Mouse (Mus musculus): ENCODE measurements around the gene Myh1. TPM values are rescaled to one million over a fixed set of nuclear protein-coding genes. Genes with fewer than 3 reads are reported as not detected.

The Myh1 gene
- polyA plus RNA-seq, 1 experiment from 2014 or later, result 0.75 TPM

- Histone ChIP-seq H3K4me2 (replicated peaks) (no peak overlapping the region), H3K27me3 (no peaks in the 10 kb centered on the region), H3K27ac (replicated peaks) (no peak overlapping the region), H3K36me3 (no peaks in the 10 kb centered on the region), H3K4me3 (replicated peaks) (no peak overlapping the region), H3K9ac (no peak overlapping the region), H3K4me1 (no peaks in the 10 kb centered on the region), H3K9me3 (replicated peaks) (no peaks in the 10 kb centered on the region)
- 67% methylated on average over 5 of the region's 5 CpGs for WGBS
- ATAC-seq (ENCODE audit: insufficient number of reproducible peaks, low FRiP score, low TSS enrichment, low read depth), result no peak
These were observed 35.9 kb downstream of the Myh1 start for GRCm38 (mm10) chr11:67235639-67236358.

GRCm38 (mm10) chr11:67236799-67237198, 36.9 kb downstream of the Myh1 start:
- Histone ChIP-seq H3K9me3 (replicated peaks) (no peaks in the 10 kb centered on the region), H3K9ac (no peak overlapping the region), H3K27ac (replicated peaks) (no peak overlapping the region), H3K4me2 (replicated peaks) (no peak overlapping the region), H3K4me3 (replicated peaks) (no peak overlapping the region), H3K36me3 (no peaks in the 10 kb centered on the region), H3K4me1 (no peaks in the 10 kb centered on the region), H3K27me3 (no peaks in the 10 kb centered on the region)
- WGBS, result 74% methylated on average over 9 of the region's 9 CpGs
- no peak for ATAC-seq (ENCODE audit: insufficient number of reproducible peaks, low FRiP score, low TSS enrichment, low read depth)

- no peak within 1 kb of the TSS for H3K4me3 ChIP-seq (replicated peaks)
- H3K27me3 ChIP-seq, result no peaks in the 10 kb centered on the region
- no peak for ATAC-seq (ENCODE audit: insufficient number of reproducible peaks, low FRiP score, low TSS enrichment, low read depth)
- no peaks in the 10 kb centered on the region for H3K36me3 ChIP-seq
- H3K4me2 ChIP-seq (replicated peaks), result no peak within 1 kb of the TSS
- H3K4me1 ChIP-seq, result no peaks in the 10 kb centered on the region
- H3K9ac ChIP-seq, result no peak within 1 kb of the TSS
- 81% methylated on average over 5 of the region's 5 CpGs for WGBS
- no peak within 1 kb of the TSS for H3K27ac ChIP-seq (replicated peaks)
- no peaks in the 10 kb centered on the region for H3K9me3 ChIP-seq (replicated peaks)
These were observed 37.7 kb downstream of the Myh1 start, which contains the start of gene Myh4 for GRCm38 (mm10) chr11:67237481-67238079. Gene Myh4 (plus strand): TSS chr11:67238029.

- Histone ChIP-seq H3K27me3 (no peaks in the 10 kb centered on the region), H3K36me3 (no peaks in the 10 kb centered on the region), H3K9ac (no peak overlapping the region), H3K4me3 (replicated peaks) (no peak overlapping the region), H3K4me2 (replicated peaks) (no peak overlapping the region), H3K27ac (replicated peaks) (no peak overlapping the region), H3K9me3 (replicated peaks) (no peaks in the 10 kb centered on the region), H3K4me1 (no peaks in the 10 kb centered on the region)
- 92% methylated on average over 6 of the region's 6 CpGs for WGBS
- no peak for ATAC-seq (ENCODE audit: insufficient number of reproducible peaks, low FRiP score, low TSS enrichment, low read depth)
These were observed 41.2 kb downstream of the Myh1 start for GRCm38 (mm10) chr11:67241051-67241450.

- Histone ChIP-seq H3K9me3 (replicated peaks) (no peaks in the 10 kb centered on the region), H3K4me3 (replicated peaks) (no peak overlapping the region), H3K4me2 (replicated peaks) (no peak overlapping the region), H3K27ac (replicated peaks) (no peak overlapping the region), H3K36me3 (no peaks in the 10 kb centered on the region), H3K4me1 (no peaks in the 10 kb centered on the region), H3K9ac (no peak overlapping the region), H3K27me3 (no peaks in the 10 kb centered on the region)
- no peak for ATAC-seq (ENCODE audit: insufficient number of reproducible peaks, low FRiP score, low TSS enrichment, low read depth)
- 91% methylated on average over 4 of the region's 4 CpGs for WGBS
These were observed 53.8 kb downstream of the Myh1 start for GRCm38 (mm10) chr11:67253691-67254090.

- Histone ChIP-seq H3K36me3 (no peaks in the 10 kb centered on the region), H3K4me3 (replicated peaks) (no peak overlapping the region), H3K9ac (no peak overlapping the region), H3K27ac (replicated peaks) (no peak overlapping the region), H3K9me3 (replicated peaks) (no peaks in the 10 kb centered on the region), H3K4me2 (replicated peaks) (no peak overlapping the region), H3K4me1 (no peaks in the 10 kb centered on the region), H3K27me3 (no peaks in the 10 kb centered on the region)
- ATAC-seq (ENCODE audit: insufficient number of reproducible peaks, low FRiP score, low TSS enrichment, low read depth), result no peak
- 72% methylated on average over 7 of the region's 7 CpGs for WGBS
These were observed 57.2 kb downstream of the Myh1 start for GRCm38 (mm10) chr11:67257048-67257447.

- Histone ChIP-seq H3K4me3 (replicated peaks) (no peak overlapping the region), H3K4me2 (replicated peaks) (no peak overlapping the region), H3K4me1 (no peaks in the 10 kb centered on the region), H3K36me3 (no peaks in the 10 kb centered on the region), H3K27ac (replicated peaks) (no peak overlapping the region), H3K9me3 (replicated peaks) (no peaks in the 10 kb centered on the region), H3K9ac (no peak overlapping the region), H3K27me3 (no peaks in the 10 kb centered on the region)
- WGBS, result 82% methylated on average over 6 of the region's 6 CpGs
- no peak for ATAC-seq (ENCODE audit: insufficient number of reproducible peaks, low FRiP score, low TSS enrichment, low read depth)
These were observed 61.1 kb downstream of the Myh1 start for GRCm38 (mm10) chr11:67260956-67261355.

Other genes starting within 250 kb of the Myh1 start
- 0.21 and 0.37 TPM in 2 replicates for gene Tmem238l, start 243.4 kb upstream of the Myh1 start, polyA plus RNA-seq (2015; fragmentation: Nextera tagmentation; extraction: Ambion mirVana)
- gene Tmem220, start 174.9 kb upstream of the Myh1 start, polyA plus RNA-seq (2015; fragmentation: Nextera tagmentation; extraction: Ambion mirVana), result 1.9 and 2.2 TPM in 2 replicates
- gene Adprm, start 147.5 kb upstream of the Myh1 start, polyA plus RNA-seq (2015; fragmentation: Nextera tagmentation; extraction: Ambion mirVana), result 33.9 and 35.4 TPM in 2 replicates
- gene Sco1, start 147.4 kb upstream of the Myh1 start, polyA plus RNA-seq (2015; fragmentation: Nextera tagmentation; extraction: Ambion mirVana), result 16.7 and 17.0 TPM in 2 replicates
- gene Myh3, start 121.8 kb upstream of the Myh1 start, polyA plus RNA-seq (2015; fragmentation: Nextera tagmentation; extraction: Ambion mirVana), result 150 and 219 TPM in 2 replicates
- gene Myh2, start 29.0 kb upstream of the Myh1 start, polyA plus RNA-seq (2015; fragmentation: Nextera tagmentation; extraction: Ambion mirVana), result 0.24 and 0.44 TPM in 2 replicates
- 0.18 and 0.20 TPM in 2 replicates for gene Myh4, start 38.0 kb downstream of the Myh1 start, polyA plus RNA-seq (2015; fragmentation: Nextera tagmentation; extraction: Ambion mirVana)
- gene Myh8, start 77.1 kb downstream of the Myh1 start, polyA plus RNA-seq (2015; fragmentation: Nextera tagmentation; extraction: Ambion mirVana), result 55.8 and 79.6 TPM in 2 replicates
- gene Myh13, start 121.6 kb downstream of the Myh1 start, polyA plus RNA-seq (2015; fragmentation: Nextera tagmentation; extraction: Ambion mirVana), result 0.08 and 0.11 TPM in 2 replicates